7 mouse cellular contexts compared by ENCODE assay signal in genomic region chr6:50263670-50264069, GRCm38 (mm10). TPM values are rescaled to one million over a fixed set of nuclear protein-coding genes. Genes with fewer than 3 reads are reported as not detected.
A peak's percentile ranks its signal among the peaks of the same experiment; 100 is the strongest.
DNase-seq lines count a peak whose midpoint lies in the region; ATAC-seq lines count a peak whose summit lies in the region.

Gene Gsdme (minus strand): TSS chr6:50263862.

- H3K9me3 ChIP-seq in heart, embryonic 15.5 days (replicated peaks), result no peaks in the 10 kb centered on the region
- H3K9me3 ChIP-seq in limb, embryonic 10.5 days (replicated peaks), result no peaks in the 10 kb centered on the region
- H3K9me3 ChIP-seq in stomach, embryonic 15.5 days, result no peaks in the 10 kb centered on the region

- WGBS in heart, embryonic 15.5 days, result 59% methylated on average over 6 of the region's 6 CpGs
- 91% methylated on average over 6 of the region's 6 CpGs for WGBS in limb, embryonic 10.5 days
- 70% methylated on average over 6 of the region's 6 CpGs for WGBS in stomach, embryonic 15.5 days

- no peak within 1 kb of the TSS for H3K9ac ChIP-seq in heart, embryonic 15.5 days
- H3K9ac ChIP-seq in stomach, embryonic 15.5 days, result no peak within 1 kb of the TSS

- no peak within 1 kb of the TSS for H3K27ac ChIP-seq in heart, embryonic 15.5 days
- H3K27ac ChIP-seq in limb, embryonic 10.5 days, result no peak within 1 kb of the TSS
- no peak within 1 kb of the TSS for H3K27ac ChIP-seq in stomach, embryonic 15.5 days

- H3K36me3 ChIP-seq in heart, embryonic 15.5 days, result no peaks in the 10 kb centered on the region
- no peaks in the 10 kb centered on the region for H3K36me3 ChIP-seq in limb, embryonic 10.5 days
- H3K36me3 ChIP-seq in stomach, embryonic 15.5 days, result no peaks in the 10 kb centered on the region

- no peaks in the 10 kb centered on the region; the same call in 1 of the 2 replicates for H3K4me1 ChIP-seq in heart, embryonic 15.5 days (replicated peaks)
- peaks cover 27% of the 10 kb centered on the region for H3K4me1 ChIP-seq in limb, embryonic 10.5 days
- 0 out of 2 replicates have a peak, but pooled peaks cover 5% of the 10 kb centered on the region for H3K4me1 ChIP-seq in stomach, embryonic 15.5 days

- H3K4me2 ChIP-seq in heart, embryonic 15.5 days, result no peak within 1 kb of the TSS
- H3K4me2 ChIP-seq in stomach, embryonic 15.5 days, result no peak within 1 kb of the TSS

- DNase-seq in lung, postnatal 36 days, result peak; percentile 13
- DNase-seq in lung, postnatal 10 days, result no peak
- DNase-seq in limb, embryonic 10.5 days (ENCODE audit: low spot score), result no peak
- no peak for DNase-seq in thymus, postnatal 10 days (ENCODE audit: low spot score in 2 of 2)

- no peaks in the 10 kb centered on the region for H3K27me3 ChIP-seq in heart, embryonic 15.5 days
- H3K27me3 ChIP-seq in limb, embryonic 10.5 days (ENCODE audit: low read depth, poor library complexity, severe bottlenecking), result no peaks in the 10 kb centered on the region
- no peaks in the 10 kb centered on the region for H3K27me3 ChIP-seq in stomach, embryonic 15.5 days (replicated peaks)

- H3K4me3 ChIP-seq in heart, embryonic 15.5 days, result no peak within 1 kb of the TSS
- H3K4me3 ChIP-seq in limb, embryonic 10.5 days, result no peak within 1 kb of the TSS
- H3K4me3 ChIP-seq in stomach, embryonic 15.5 days (replicated peaks), result no peak within 1 kb of the TSS

- ATAC-seq in heart, embryonic 15.5 days (replicated peaks; ENCODE audit: insufficient number of reproducible peaks, insufficient read depth, low FRiP score, low read depth), result no peak
- ATAC-seq in stomach, embryonic 15.5 days (ENCODE audit: insufficient read depth, low FRiP score, low read depth), result no peak
- ATAC-seq in cerebellum, adult (ENCODE audit: insufficient number of reproducible peaks, low FRiP score, low TSS enrichment), result no peak

RNA-seq across cellular contexts. Expression of gene Gsdme, which starts in this region (rescaled TPM):
- polyA plus RNA-seq in heart, embryonic 15.5 days (2015; fragmentation: Nextera tagmentation; extraction: Ambion mirVana), result 35.3 and 35.8 TPM in 2 replicates
- 42.3 and 46.4 TPM in 2 replicates for polyA plus RNA-seq in limb, embryonic 10.5 days (2016; fragmentation: Nextera tagmentation; extraction: Ambion mirVana)
- 29.8 and 31.9 TPM in 2 replicates for polyA plus RNA-seq in stomach, embryonic 15.5 days (2015; fragmentation: Nextera tagmentation; extraction: Ambion mirVana)
